Mouse (Mus musculus): ENCODE data around the gene Cox6a1. TPM values are rescaled to one million over a fixed set of nuclear protein-coding genes. Genes with fewer than 3 reads are reported as not detected.

Gene Cox6a1
- total RNA-seq (2014; rRNA removed) (1,189 and 1,342 TPM in 2 replicates), polyA plus RNA-seq (2015; fragmentation: Nextera tagmentation; extraction: Ambion mirVana) (1,504 and 1,624 TPM in 2 replicates)

DNA sequence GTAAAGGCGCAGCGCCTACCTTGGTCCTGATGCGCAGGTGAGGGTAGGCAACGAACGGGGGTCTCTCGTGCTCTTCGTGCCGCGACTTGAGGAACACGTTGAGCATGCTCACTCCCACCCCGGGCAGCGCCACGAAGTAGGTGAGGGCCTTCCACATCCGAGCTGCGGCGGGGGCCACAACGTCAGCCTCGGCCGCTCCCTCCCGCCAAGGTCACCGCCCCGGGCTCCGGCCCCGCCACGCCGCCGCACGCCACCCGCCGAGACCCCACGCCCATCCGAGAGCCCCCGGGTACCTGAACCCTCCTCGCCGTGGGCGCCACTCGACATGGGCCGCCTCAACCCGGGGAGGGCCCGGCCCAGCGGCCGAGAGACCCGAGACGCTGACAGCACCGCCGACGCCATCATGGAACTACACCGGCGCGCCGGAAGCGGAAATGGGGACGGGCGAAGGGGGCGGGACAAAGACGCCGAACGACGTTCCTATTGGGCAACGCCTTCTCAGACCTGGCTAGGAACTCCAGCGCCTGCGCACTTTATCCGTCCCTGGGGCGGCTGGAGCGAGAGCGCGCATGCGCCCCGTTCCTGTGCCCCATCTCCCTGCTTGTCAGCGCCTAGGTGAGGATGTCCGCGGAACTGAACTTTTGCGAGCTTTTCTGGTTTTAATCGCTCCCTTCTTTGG is at the start of gene Cox6a1:
Cox6a1 (minus strand) TSS at position 436 of the 679 bp plus-strand sequence.
- H3K27ac ChIP-seq (ENCODE audit: low read depth, low read length) = peak within 1 kb of the TSS; percentile 68
- peak; percentile 55 for TF ChIP-seq CTCF (IDR thresholded peaks at IDR 0.05)
- no peaks in the 10 kb centered on the region for H3K27me3 ChIP-seq (ENCODE audit: insufficient read depth, low read length)
- H3K36me3 ChIP-seq (ENCODE audit: insufficient read depth, low read length) = peaks cover 17% of the 10 kb centered on the region
- H3K4me3 ChIP-seq (ENCODE audit: low read depth, low read length) = peak within 1 kb of the TSS; percentile 85
- peaks cover 4% of the 10 kb centered on the region; the same call in 1 of the 2 replicates for H3K4me1 ChIP-seq (ENCODE audit: insufficient read depth, low read length)
- WGBS = under 1% methylated on average over 74 of the region's 74 CpGs
- H3K9me3 ChIP-seq (ENCODE audit: low read length) = no peaks in the 10 kb centered on the region
- peak within 1 kb of the TSS; percentile 79 for H3K9ac ChIP-seq (replicated peaks; ENCODE audit: low read length, poor library complexity, severe bottlenecking)
- H3K4me2 ChIP-seq (ENCODE audit: low read depth, low read length, poor library complexity, severe bottlenecking) = peak within 1 kb of the TSS; percentile 95
- ATAC-seq (ENCODE audit: low FRiP score) (peak; percentile 93), DNase-seq (ENCODE audit: low spot score) (peak; percentile 100)

DNA sequence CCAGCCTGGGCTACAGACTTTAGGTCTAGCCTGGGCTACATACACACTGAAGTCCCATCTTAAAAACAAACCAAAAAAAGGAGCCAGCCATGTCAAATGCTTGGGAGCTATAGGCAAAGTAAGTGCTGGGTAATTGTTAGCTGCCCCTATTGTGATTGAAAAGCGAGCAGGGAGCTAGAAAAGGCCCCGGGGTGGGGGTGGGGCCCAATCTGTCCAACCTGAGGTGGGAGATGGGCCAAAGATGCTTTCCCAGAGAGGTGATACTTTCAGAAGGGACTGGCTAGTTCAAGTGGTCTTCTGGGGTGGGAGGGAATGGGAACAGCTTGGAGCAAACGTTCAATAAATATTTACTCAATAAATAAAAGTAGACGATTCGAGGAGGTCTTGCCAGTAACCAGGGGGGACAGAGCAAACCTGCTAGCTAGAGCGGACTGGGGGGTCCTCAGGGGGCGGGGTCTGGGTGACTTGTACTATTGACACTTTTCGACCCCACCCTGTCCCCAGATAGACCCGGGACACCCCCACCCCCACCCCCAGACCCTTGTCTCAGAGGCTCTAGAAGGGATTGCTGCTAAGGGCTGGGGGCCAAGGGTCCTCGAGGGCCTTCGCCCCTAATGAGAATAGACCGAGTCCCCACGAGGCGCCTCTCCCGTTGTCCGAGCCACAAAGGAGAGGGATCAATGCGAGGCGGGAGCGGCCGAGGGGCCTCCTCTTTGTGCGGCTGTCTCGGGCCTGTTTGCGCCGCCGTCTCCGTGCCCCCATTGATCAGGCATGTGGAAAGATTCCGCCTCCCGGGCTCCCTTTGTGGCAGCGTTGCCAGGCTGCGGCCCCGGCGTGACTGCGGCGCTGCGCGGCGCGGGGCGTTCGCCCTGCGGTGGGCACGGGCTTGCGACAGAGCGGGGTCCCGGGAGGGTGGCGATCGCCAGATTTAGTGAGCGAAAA is 49.3 kb upstream of the Cox6a1 start:
- 1% methylated on average over 47 of the region's 48 CpGs for WGBS
- Histone ChIP-seq H3K9ac (replicated peaks; ENCODE audit: low read length, poor library complexity, severe bottlenecking) (peak overlapping the region; percentile 72), H3K4me1 (ENCODE audit: insufficient read depth, low read length) (peaks cover 7% of the 10 kb centered on the region; the same call in 1 of the 2 replicates), H3K4me2 (ENCODE audit: low read depth, low read length, poor library complexity, severe bottlenecking) (peak overlapping the region; percentile 68), H3K4me3 (ENCODE audit: low read depth, low read length) (peak overlapping the region; percentile 36), H3K27me3 (ENCODE audit: insufficient read depth, low read length) (no peaks in the 10 kb centered on the region), H3K27ac (ENCODE audit: low read depth, low read length) (peak overlapping the region; percentile 63; the same call in 1 of the 2 replicates), H3K36me3 (ENCODE audit: insufficient read depth, low read length) (no peaks in the 10 kb centered on the region), H3K9me3 (ENCODE audit: low read length) (no peaks in the 10 kb centered on the region)
- DNase-seq (ENCODE audit: low spot score) = peak; percentile 79
- peak; percentile 70 for ATAC-seq (ENCODE audit: low FRiP score)
- TF ChIP-seq CTCF (IDR thresholded peaks at IDR 0.05) = no peak

DNA sequence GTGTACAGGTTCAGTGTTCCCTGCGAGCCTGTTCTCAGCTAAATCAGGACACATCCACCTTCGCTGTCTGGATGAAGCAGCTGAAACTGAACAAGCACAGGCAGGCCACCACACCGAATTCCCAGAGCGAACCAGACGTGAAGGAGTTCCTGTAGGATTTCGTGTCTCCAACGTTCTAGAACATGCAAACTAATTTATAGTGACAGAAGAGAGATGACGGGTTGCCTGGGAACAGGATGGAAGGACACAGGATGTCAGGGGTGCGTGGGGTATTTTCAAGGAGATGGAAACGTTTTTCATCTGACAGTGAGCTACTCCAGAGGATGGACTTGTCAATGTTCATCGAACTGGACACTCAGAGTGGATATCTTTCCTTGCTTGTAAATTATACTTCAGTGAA is 47.9 kb upstream of the Cox6a1 start:
- no peaks in the 10 kb centered on the region for H3K9me3 ChIP-seq (ENCODE audit: low read length)
- no peak for DNase-seq (ENCODE audit: low spot score)
- TF ChIP-seq CTCF (IDR thresholded peaks at IDR 0.05) = no peak
- H3K9ac ChIP-seq (replicated peaks; ENCODE audit: low read length, poor library complexity, severe bottlenecking) = no peak overlapping the region
- WGBS = 51% methylated on average over 11 of the region's 11 CpGs
- no peak for ATAC-seq (ENCODE audit: low FRiP score)
- H3K4me2 ChIP-seq (ENCODE audit: low read depth, low read length, poor library complexity, severe bottlenecking) = no peak overlapping the region
- no peaks in the 10 kb centered on the region for H3K27me3 ChIP-seq (ENCODE audit: insufficient read depth, low read length)
- no peaks in the 10 kb centered on the region for H3K36me3 ChIP-seq (ENCODE audit: insufficient read depth, low read length)
- H3K27ac ChIP-seq (ENCODE audit: low read depth, low read length) = no peak overlapping the region
- H3K4me1 ChIP-seq (ENCODE audit: insufficient read depth, low read length) = peaks cover 7% of the 10 kb centered on the region; the same call in 1 of the 2 replicates
- H3K4me3 ChIP-seq (ENCODE audit: low read depth, low read length) = no peak overlapping the region

DNA sequence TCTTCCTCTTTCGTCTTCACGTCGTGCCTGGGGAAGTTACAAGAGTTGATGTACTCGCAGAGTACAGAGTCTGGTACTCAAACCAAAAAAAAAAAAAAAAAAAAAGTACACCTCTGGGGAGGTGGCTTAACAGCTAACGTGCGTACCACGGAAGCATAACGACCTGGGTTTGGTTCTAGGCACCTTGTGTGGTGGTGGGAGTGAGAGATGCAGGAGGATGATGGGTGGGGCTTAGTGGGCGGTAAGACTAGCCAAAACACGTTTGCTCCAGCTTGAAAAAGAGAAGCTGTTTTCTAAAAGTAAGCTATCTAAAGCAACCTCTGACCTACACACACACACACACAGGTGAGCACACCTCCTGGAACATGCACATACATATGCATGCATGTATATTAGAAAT is 46.1 kb upstream of the Cox6a1 start:
- 27% methylated on average over 10 of the region's 10 CpGs for WGBS
- no peak overlapping the region for H3K4me2 ChIP-seq (ENCODE audit: low read depth, low read length, poor library complexity, severe bottlenecking)
- DNase-seq (ENCODE audit: low spot score) (no peak), ATAC-seq (ENCODE audit: low FRiP score) (no peak)
- no peaks in the 10 kb centered on the region for H3K27me3 ChIP-seq (ENCODE audit: insufficient read depth, low read length)
- peaks cover 7% of the 10 kb centered on the region; the same call in 1 of the 2 replicates for H3K4me1 ChIP-seq (ENCODE audit: insufficient read depth, low read length)
- no peaks in the 10 kb centered on the region for H3K9me3 ChIP-seq (ENCODE audit: low read length)
- no peak overlapping the region for H3K9ac ChIP-seq (replicated peaks; ENCODE audit: low read length, poor library complexity, severe bottlenecking)
- no peak for TF ChIP-seq CTCF (IDR thresholded peaks at IDR 0.05)
- no peak overlapping the region for H3K27ac ChIP-seq (ENCODE audit: low read depth, low read length)
- no peak overlapping the region for H3K4me3 ChIP-seq (ENCODE audit: low read depth, low read length)
- no peaks in the 10 kb centered on the region for H3K36me3 ChIP-seq (ENCODE audit: insufficient read depth, low read length)

DNA sequence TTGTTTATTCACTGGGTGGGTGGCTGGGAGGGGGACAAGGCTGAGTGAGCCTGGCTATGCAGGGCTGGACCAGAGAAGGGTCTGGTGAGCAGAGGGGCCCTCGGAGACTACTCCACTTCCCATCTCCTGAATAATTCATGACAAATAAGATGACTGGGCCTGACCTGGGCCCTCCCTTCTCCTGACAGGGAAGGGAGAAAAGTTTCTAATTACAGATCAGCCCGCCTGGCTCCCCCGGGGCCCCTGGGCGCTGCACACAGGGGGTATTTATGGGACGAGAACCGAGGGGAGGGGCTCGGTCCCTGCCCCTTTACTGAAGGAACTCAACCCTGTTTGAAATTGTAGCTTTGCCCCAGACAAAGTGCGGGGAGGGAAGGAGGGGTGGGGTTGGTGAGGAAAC is 45.4 kb upstream of the Cox6a1 start:
- Histone ChIP-seq H3K4me1 (ENCODE audit: insufficient read depth, low read length) (peaks cover 7% of the 10 kb centered on the region; the same call in 1 of the 2 replicates), H3K36me3 (ENCODE audit: insufficient read depth, low read length) (no peaks in the 10 kb centered on the region), H3K4me2 (ENCODE audit: low read depth, low read length, poor library complexity, severe bottlenecking) (no peak overlapping the region), H3K27ac (ENCODE audit: low read depth, low read length) (no peak overlapping the region), H3K9ac (replicated peaks; ENCODE audit: low read length, poor library complexity, severe bottlenecking) (no peak overlapping the region), H3K4me3 (ENCODE audit: low read depth, low read length) (no peak overlapping the region), H3K27me3 (ENCODE audit: insufficient read depth, low read length) (no peaks in the 10 kb centered on the region), H3K9me3 (ENCODE audit: low read length) (no peaks in the 10 kb centered on the region)
- ATAC-seq (ENCODE audit: low FRiP score) (no peak), DNase-seq (ENCODE audit: low spot score) (no peak)
- TF ChIP-seq CTCF (IDR thresholded peaks at IDR 0.05) = no peak
- WGBS = 4% methylated on average over 8 of the region's 8 CpGs

Measured in midbrain, postnatal 0 days (tissue).